Mouse (Mus musculus): Measurements from ENCODE around the gene Exosc10. TPM values are rescaled to one million over a fixed set of nuclear protein-coding genes. Genes with fewer than 3 reads are reported as not detected.

The Exosc10 gene
- polyA plus RNA-seq, 2 experiments = 70.2 to 92.8 TPM

DNA sequence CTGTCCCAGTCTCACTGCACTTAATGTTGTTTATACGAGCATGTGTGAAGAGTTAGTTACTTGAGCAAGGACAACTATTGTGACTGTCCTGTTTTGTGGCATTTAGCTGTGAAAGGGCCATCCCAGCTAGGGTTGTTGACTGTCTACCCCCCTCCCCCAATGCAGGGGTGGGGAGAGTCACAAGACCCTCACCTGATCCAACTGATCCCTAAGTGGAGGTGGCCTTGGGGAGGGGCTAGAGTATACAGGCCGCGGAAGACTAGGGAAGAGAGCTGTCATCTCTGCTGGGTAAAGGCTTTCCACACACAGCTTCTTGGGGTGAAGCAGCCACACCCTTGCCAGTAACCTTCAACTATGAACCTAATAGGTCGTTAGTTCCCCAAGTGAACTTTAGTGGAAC is 42.1 kb downstream of the Exosc10 start:
- no peak for DNase-seq (ENCODE audit: low spot score)
- Histone ChIP-seq H3K4me3 (replicated peaks; ENCODE audit: low read length) (no peak overlapping the region), H3K9me3 (ENCODE audit: control insufficient read depth, low read length) (no peaks in the 10 kb centered on the region), H3K27ac (replicated peaks; ENCODE audit: low read depth, low read length) (no peak overlapping the region), H3K9ac (ENCODE audit: low read depth, low read length, severe bottlenecking) (no peak overlapping the region), H3K27me3 (ENCODE audit: control insufficient read depth, insufficient read depth, low read length) (no peaks in the 10 kb centered on the region), H3K36me3 (ENCODE audit: control insufficient read depth, insufficient read depth, low read length) (peaks cover 36% of the 10 kb centered on the region), H3K4me2 (replicated peaks; ENCODE audit: low read depth, low read length, severe bottlenecking) (no peak overlapping the region), H3K4me1 (ENCODE audit: control insufficient read depth, insufficient read depth, low read length) (no peaks in the 10 kb centered on the region)
- 91% methylated on average over 4 of the region's 4 CpGs for WGBS
- no peak for TF ChIP-seq POLR2A (IDR thresholded peaks at IDR 0.05; ENCODE audit: borderline replicate concordance, extremely low read depth, insufficient read depth, insufficient read length)
- no peak for ATAC-seq (ENCODE audit: low FRiP score, low read depth)

- no peak overlapping the region for H3K4me2 ChIP-seq (replicated peaks; ENCODE audit: low read depth, low read length, severe bottlenecking)
- no peak overlapping the region for H3K27ac ChIP-seq (replicated peaks; ENCODE audit: low read depth, low read length)
- H3K9ac ChIP-seq (ENCODE audit: low read depth, low read length, severe bottlenecking) = no peak overlapping the region
- ATAC-seq (ENCODE audit: low FRiP score, low read depth) = no peak
- WGBS = 84% methylated on average over 4 of the region's 4 CpGs
- H3K9me3 ChIP-seq (ENCODE audit: control insufficient read depth, low read length) = no peaks in the 10 kb centered on the region
- H3K4me1 ChIP-seq (ENCODE audit: control insufficient read depth, insufficient read depth, low read length) = no peaks in the 10 kb centered on the region
- no peak overlapping the region for H3K4me3 ChIP-seq (replicated peaks; ENCODE audit: low read length)
- H3K36me3 ChIP-seq (ENCODE audit: control insufficient read depth, insufficient read depth, low read length) = peaks cover 22% of the 10 kb centered on the region
- DNase-seq (ENCODE audit: low spot score) = no peak
- no peak for TF ChIP-seq POLR2A (IDR thresholded peaks at IDR 0.05; ENCODE audit: borderline replicate concordance, extremely low read depth, insufficient read depth, insufficient read length)
- no peaks in the 10 kb centered on the region for H3K27me3 ChIP-seq (ENCODE audit: control insufficient read depth, insufficient read depth, low read length)
These were observed 43.6 kb downstream of the Exosc10 start for GRCm38 (mm10) chr4:148601871-148602270.

- Histone ChIP-seq H3K9me3 (ENCODE audit: control insufficient read depth, low read length) (no peaks in the 10 kb centered on the region), H3K9ac (ENCODE audit: low read depth, low read length, severe bottlenecking) (no peak within 1 kb of the TSS), H3K4me2 (replicated peaks; ENCODE audit: low read depth, low read length, severe bottlenecking) (no peak within 1 kb of the TSS), H3K4me3 (replicated peaks; ENCODE audit: low read length) (no peak within 1 kb of the TSS), H3K27me3 (ENCODE audit: control insufficient read depth, insufficient read depth, low read length) (no peaks in the 10 kb centered on the region), H3K27ac (replicated peaks; ENCODE audit: low read depth, low read length) (no peak within 1 kb of the TSS), H3K4me1 (ENCODE audit: control insufficient read depth, insufficient read depth, low read length) (no peaks in the 10 kb centered on the region), H3K36me3 (ENCODE audit: control insufficient read depth, insufficient read depth, low read length) (peaks cover 17% of the 10 kb centered on the region)
- DNase-seq (ENCODE audit: low spot score) (no peak), ATAC-seq (ENCODE audit: low FRiP score, low read depth) (no peak)
- TF ChIP-seq POLR2A (IDR thresholded peaks at IDR 0.05; ENCODE audit: borderline replicate concordance, extremely low read depth, insufficient read depth, insufficient read length) = no peak
- 89% methylated on average over 14 of the region's 14 CpGs for WGBS
These were observed 44.3 kb downstream of the Exosc10 start, which contains the start of gene Masp2 for GRCm38 (mm10) chr4:148602357-148603120. Masp2 (plus strand) TSS chr4:148602554.

GRCm38 (mm10) chr4:148603376-148604139 is 45.3 kb downstream of the Exosc10 start:
- Histone ChIP-seq H3K4me1 (ENCODE audit: control insufficient read depth, insufficient read depth, low read length) (no peaks in the 10 kb centered on the region), H3K9me3 (ENCODE audit: control insufficient read depth, low read length) (no peaks in the 10 kb centered on the region), H3K27ac (replicated peaks; ENCODE audit: low read depth, low read length) (no peak overlapping the region), H3K4me2 (replicated peaks; ENCODE audit: low read depth, low read length, severe bottlenecking) (no peak overlapping the region), H3K4me3 (replicated peaks; ENCODE audit: low read length) (no peak overlapping the region), H3K9ac (ENCODE audit: low read depth, low read length, severe bottlenecking) (no peak overlapping the region), H3K27me3 (ENCODE audit: control insufficient read depth, insufficient read depth, low read length) (no peaks in the 10 kb centered on the region), H3K36me3 (ENCODE audit: control insufficient read depth, insufficient read depth, low read length) (peaks cover 9% of the 10 kb centered on the region)
- ATAC-seq (ENCODE audit: low FRiP score, low read depth) (no peak), DNase-seq (ENCODE audit: low spot score) (no peak)
- TF ChIP-seq POLR2A (IDR thresholded peaks at IDR 0.05; ENCODE audit: borderline replicate concordance, extremely low read depth, insufficient read depth, insufficient read length) = no peak
- WGBS = 68% methylated on average over 10 of the region's 10 CpGs

- DNase-seq (ENCODE audit: low spot score) (no peak), ATAC-seq (ENCODE audit: low FRiP score, low read depth) (no peak)
- Histone ChIP-seq H3K4me1 (ENCODE audit: control insufficient read depth, insufficient read depth, low read length) (no peaks in the 10 kb centered on the region), H3K4me3 (replicated peaks; ENCODE audit: low read length) (no peak overlapping the region), H3K27ac (replicated peaks; ENCODE audit: low read depth, low read length) (no peak overlapping the region), H3K36me3 (ENCODE audit: control insufficient read depth, insufficient read depth, low read length) (peaks cover 3% of the 10 kb centered on the region; the same call in 1 of the 2 replicates), H3K9ac (ENCODE audit: low read depth, low read length, severe bottlenecking) (no peak overlapping the region), H3K27me3 (ENCODE audit: control insufficient read depth, insufficient read depth, low read length) (no peaks in the 10 kb centered on the region), H3K9me3 (ENCODE audit: control insufficient read depth, low read length) (no peaks in the 10 kb centered on the region), H3K4me2 (replicated peaks; ENCODE audit: low read depth, low read length, severe bottlenecking) (no peak overlapping the region)
- no peak for TF ChIP-seq POLR2A (IDR thresholded peaks at IDR 0.05; ENCODE audit: borderline replicate concordance, extremely low read depth, insufficient read depth, insufficient read length)
- 70% methylated on average over 7 of the region's 7 CpGs for WGBS
These were observed 45.9 kb downstream of the Exosc10 start for GRCm38 (mm10) chr4:148604141-148604540.
